Mouse (Mus musculus) testis, adult 2 months (tissue): ENCODE measurements around the gene Etv5.

Experiments used
- CTCF ChIP-seq: fragments of 200-500 bp; IDR thresholded peaks from 2 replicates; pipeline ENCODE4 v1.5.1; 2012; ENCODE audit warnings: low read depth, mild to moderate bottlenecking, inconsistent platforms, low read length, moderate library complexity; ENCODE audit not compliant: control insufficient read depth, insufficient read depth, insufficient replicate concordance
- POLR2A ChIP-seq: fragments of 200-500 bp; IDR thresholded peaks from 2 replicates; pipeline ENCODE4 v1.6.1; 2012; ENCODE audit warnings: low read depth, mild to moderate bottlenecking, inconsistent platforms, low read length, moderate library complexity; ENCODE audit not compliant: control insufficient read depth

GRCm38 (mm10) chr16:22374898-22375297 lies 64.6 kb downstream of the Etv5 start:
- TF ChIP-seq POLR2A (no peak), CTCF (no peak)
